Mouse (Mus musculus) stomach, embryonic 14.5 days (tissue): ENCODE results near the gene Prr18. TPM values are rescaled to one million over a fixed set of nuclear protein-coding genes. Genes with fewer than 3 reads are reported as not detected.

Experiments
- ATAC-seq: fragments of 200-750 bp; cut with Nextera tagmentation; 2 replicates; pipeline ENCODE4 v1.8.0; 2017; ENCODE audit warnings: low read depth, moderate TSS enrichment; ENCODE audit not compliant: insufficient number of reproducible peaks, insufficient read depth, low FRiP score
- H3K27ac ChIP-seq: fragments of 300-500 bp; sonication (generic); 2 replicates; pipeline ENCODE4 v1.5.1; 2014; ENCODE audit warnings: mild to moderate bottlenecking, low read length, moderate library complexity, mixed read lengths
- H3K27me3 ChIP-seq: fragments of 300-500 bp; sonication (generic); 2 replicates; pipeline ENCODE4 v1.6.1; 2014; ENCODE audit warnings: low read length, control low read depth, mixed read lengths; ENCODE audit not compliant: control insufficient read depth, insufficient read depth
- H3K36me3 ChIP-seq: fragments of 300-500 bp; sonication (generic); 2 replicates; pipeline ENCODE4 v1.6.1; 2014; ENCODE audit warnings: mild to moderate bottlenecking, control low read depth, low read length, moderate library complexity, mixed read lengths; ENCODE audit not compliant: control insufficient read depth, insufficient read depth
- H3K4me1 ChIP-seq: fragments of 300-500 bp; sonication (generic); 2 replicates; pipeline ENCODE4 v1.6.1; 2014; ENCODE audit warnings: low read length, control low read depth, mixed read lengths; ENCODE audit not compliant: control insufficient read depth, insufficient read depth
- H3K4me2 ChIP-seq: fragments of 300-500 bp; sonication (generic); replicated peaks from 2 replicates; pipeline ENCODE4 v1.6.1; 2014; ENCODE audit warnings: low read depth, low read length, control low read depth
- H3K4me3 ChIP-seq: fragments of 300-500 bp; sonication (generic); 2 replicates; pipeline ENCODE4 v1.5.1; 2014; ENCODE audit warnings: low read depth, low read length, control low read depth
- H3K9ac ChIP-seq: fragments of 300-500 bp; sonication (generic); replicated peaks from 2 replicates; pipeline ENCODE4 v1.6.1; 2014; ENCODE audit warnings: low read depth, mild to moderate bottlenecking, control low read depth, low read length, moderate library complexity, mixed read lengths
- H3K9me3 ChIP-seq: fragments of 300-500 bp; sonication (generic); 2 replicates; pipeline ENCODE4 v1.6.1; 2016; ENCODE audit warnings: low read depth, low read length, control low read depth; ENCODE audit not compliant: control insufficient read depth
- WGBS: fragments of 180-500 bp; shearing (Covaris S2); extraction: QIAGEN DNeasy Blood & Tissue Kit; methylation state at CpG from one replicate; pipeline ENCODE4 v1.1.7; 2014; 5-methylcytosine and 5-hydroxymethylcytosine counted together
- polyA plus RNA-seq: library from polyadenylated mRNA; unstranded; fragments of >200 nt; fragmentation: Nextera tagmentation; extraction: Ambion mirVana; gene quantifications from 2 replicates; pipeline ENCODE4 v1.2.1, GENCODE M21; 2014

The Prr18 gene
- polyA plus RNA-seq, 1 experiment from 2014 or later = 0.69 TPM

- Histone ChIP-seq H3K9me3 (no peaks in the 10 kb centered on the region), H3K27ac (no peak overlapping the region), H3K4me1 (peaks cover 11% of the 10 kb centered on the region; the same call in 1 of the 2 replicates), H3K36me3 (no peaks in the 10 kb centered on the region), H3K4me2 (no peak overlapping the region), H3K9ac (no peak overlapping the region), H3K4me3 (no peak overlapping the region), H3K27me3 (no peaks in the 10 kb centered on the region)
- WGBS = 31% methylated on average over 8 of the region's 8 CpGs
- no peak for ATAC-seq
Measured at GRCm38 (mm10) chr17:8368570-8368969, 31.3 kb downstream of the Prr18 start.

- Histone ChIP-seq H3K4me3 (no peak overlapping the region), H3K9me3 (no peaks in the 10 kb centered on the region), H3K27me3 (no peaks in the 10 kb centered on the region), H3K4me2 (no peak overlapping the region), H3K4me1 (peaks cover 11% of the 10 kb centered on the region; the same call in 1 of the 2 replicates), H3K36me3 (no peaks in the 10 kb centered on the region), H3K27ac (no peak overlapping the region), H3K9ac (no peak overlapping the region)
- 68% methylated on average over 2 of the region's 2 CpGs for WGBS
- no peak for ATAC-seq
Measured at GRCm38 (mm10) chr17:8369171-8369570, 31.9 kb downstream of the Prr18 start.

- Histone ChIP-seq H3K4me1 (peaks cover 11% of the 10 kb centered on the region; the same call in 1 of the 2 replicates), H3K9me3 (no peaks in the 10 kb centered on the region), H3K4me3 (no peak overlapping the region), H3K36me3 (no peaks in the 10 kb centered on the region), H3K9ac (no peak overlapping the region), H3K27me3 (no peaks in the 10 kb centered on the region), H3K4me2 (no peak overlapping the region), H3K27ac (no peak overlapping the region)
- WGBS = 35% methylated on average over 13 of the region's 13 CpGs
- no peak for ATAC-seq
Measured at GRCm38 (mm10) chr17:8370634-8371229, 33.5 kb downstream of the Prr18 start.

- H3K36me3 ChIP-seq = no peaks in the 10 kb centered on the region
- peaks cover 11% of the 10 kb centered on the region; the same call in 1 of the 2 replicates for H3K4me1 ChIP-seq
- 0% methylated on average over 7 of the region's 7 CpGs for WGBS
- 0 out of 2 replicates have a peak overlapping the region, but pooled peaks have one; percentile 0 for H3K9ac ChIP-seq
- no peaks in the 10 kb centered on the region for H3K9me3 ChIP-seq
- H3K4me2 ChIP-seq = peak overlapping the region; percentile 49
- H3K27ac ChIP-seq = peak overlapping the region; percentile 69
- H3K4me3 ChIP-seq = peak overlapping the region; percentile 13
- ATAC-seq = peak; percentile 84
- no peaks in the 10 kb centered on the region for H3K27me3 ChIP-seq
Measured at GRCm38 (mm10) chr17:8371834-8372233, 34.6 kb downstream of the Prr18 start.

GRCm38 (mm10) chr17:8372286-8373046 lies 35.2 kb downstream of the Prr18 start:
- peak overlapping the region; percentile 13 for H3K4me3 ChIP-seq
- H3K9me3 ChIP-seq = no peaks in the 10 kb centered on the region
- H3K9ac ChIP-seq = no peak overlapping the region
- 3% methylated on average over 18 of the region's 18 CpGs for WGBS
- peak overlapping the region; percentile 69 for H3K27ac ChIP-seq
- peaks cover 8% of the 10 kb centered on the region; the same call in 1 of the 2 replicates for H3K4me1 ChIP-seq
- no peaks in the 10 kb centered on the region for H3K27me3 ChIP-seq
- no peaks in the 10 kb centered on the region for H3K36me3 ChIP-seq
- H3K4me2 ChIP-seq = peak overlapping the region; percentile 49
- no peak; the same call in 1 of the 2 replicates for ATAC-seq

DNA sequence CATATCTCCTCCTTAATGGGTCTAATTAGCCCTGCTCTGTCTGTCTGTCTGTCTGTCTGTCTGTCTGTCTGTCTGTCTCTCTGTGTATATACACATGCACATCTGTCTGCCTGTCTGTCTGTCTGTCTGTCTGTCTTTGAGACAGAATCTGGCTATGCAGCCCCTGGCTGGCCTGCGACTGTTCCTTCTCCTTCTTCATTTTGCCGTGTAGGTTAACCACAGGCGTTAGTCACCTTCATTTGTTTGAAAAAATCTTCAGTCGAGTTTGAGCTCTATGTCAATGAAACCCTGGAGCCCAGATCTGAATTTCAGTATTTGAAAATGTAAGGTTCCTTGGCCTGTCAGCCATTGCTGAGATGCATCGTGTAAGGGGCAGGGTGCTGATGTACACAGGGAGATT lies 40.0 kb downstream of the Prr18 start:
- no peaks in the 10 kb centered on the region for H3K27me3 ChIP-seq
- H3K4me3 ChIP-seq = no peak overlapping the region
- H3K4me2 ChIP-seq = no peak overlapping the region
- no peaks in the 10 kb centered on the region for H3K4me1 ChIP-seq
- no peak overlapping the region for H3K27ac ChIP-seq
- no peak overlapping the region for H3K9ac ChIP-seq
- ATAC-seq = no peak
- 58% methylated on average over 5 of the region's 5 CpGs for WGBS
- no peaks in the 10 kb centered on the region for H3K9me3 ChIP-seq
- no peaks in the 10 kb centered on the region for H3K36me3 ChIP-seq

GRCm38 (mm10) chr17:8385441-8385840 lies 48.2 kb downstream of the Prr18 start:
- Histone ChIP-seq H3K27me3 (peaks cover 26% of the 10 kb centered on the region), H3K4me3 (no peak overlapping the region), H3K4me2 (no peak overlapping the region), H3K36me3 (no peaks in the 10 kb centered on the region), H3K27ac (no peak overlapping the region), H3K9ac (no peak overlapping the region), H3K9me3 (no peaks in the 10 kb centered on the region), H3K4me1 (no peaks in the 10 kb centered on the region)
- 89% methylated on average over 2 of the region's 2 CpGs for WGBS
- ATAC-seq = no peak

DNA sequence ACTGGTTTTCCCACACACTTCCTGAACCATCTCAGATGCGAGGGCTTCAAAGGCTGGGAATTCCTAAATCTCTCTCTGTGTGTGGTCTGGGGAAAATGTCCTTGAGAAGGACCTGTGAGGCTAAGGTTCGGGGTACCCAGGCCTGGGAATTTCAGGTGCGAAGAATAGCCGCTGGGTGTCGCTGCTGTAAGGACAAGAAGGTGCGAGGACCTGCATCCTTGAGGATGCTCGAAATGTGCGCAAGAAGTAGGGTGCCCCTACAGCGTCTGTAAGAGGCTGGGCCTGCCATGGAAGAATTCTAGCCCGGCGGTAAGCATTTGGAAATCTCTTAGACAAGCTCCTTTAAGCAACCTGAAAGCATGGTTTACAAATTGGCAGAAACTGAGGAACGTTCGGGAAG lies 51.2 kb downstream of the Prr18 start:
- H3K36me3 ChIP-seq = no peaks in the 10 kb centered on the region
- no peak overlapping the region for H3K4me3 ChIP-seq
- WGBS = under 1% methylated on average over 13 of the region's 13 CpGs
- H3K4me2 ChIP-seq = no peak overlapping the region
- H3K9ac ChIP-seq = no peak overlapping the region
- H3K4me1 ChIP-seq = no peaks in the 10 kb centered on the region
- no peaks in the 10 kb centered on the region for H3K9me3 ChIP-seq
- no peak overlapping the region for H3K27ac ChIP-seq
- peaks cover 27% of the 10 kb centered on the region for H3K27me3 ChIP-seq
- no peak for ATAC-seq
